Mouse (Mus musculus) G1E (cell line): ENCODE results near the gene Abca14. TPM values are rescaled to one million over a fixed set of nuclear protein-coding genes. Genes with fewer than 3 reads are reported as not detected.

Experiments
- ATAC-seq: 2 replicates; pipeline ENCODE4 v1.8.0; 2016; ENCODE audit warnings: mild to moderate bottlenecking; ENCODE audit not compliant: insufficient number of reproducible peaks, poor library complexity, low FRiP score, severe bottlenecking; ENCODE audit errors: extremely low read depth
- DNase-seq: peaks from one replicate; pipeline ENCODE4 v3.0.0; 2012; ENCODE audit warnings: low spot score
- H3K27me3 ChIP-seq: 2 replicates; pipeline ENCODE4 v1.6.1; 2012; ENCODE audit warnings: mild to moderate bottlenecking, low read length, inconsistent platforms; ENCODE audit not compliant: insufficient read depth
- H3K36me3 ChIP-seq: replicated peaks from 2 replicates; pipeline ENCODE3; 2012; ENCODE audit warnings: mild to moderate bottlenecking, inconsistent platforms
- H3K4me1 ChIP-seq: 2 replicates; pipeline ENCODE4 v1.6.1; 2012; ENCODE audit warnings: low read depth, low read length, inconsistent platforms, mixed read lengths; ENCODE audit not compliant: insufficient read depth
- H3K4me3 ChIP-seq: 2 replicates; pipeline ENCODE4 v1.5.1; 2012; ENCODE audit warnings: low read depth, mild to moderate bottlenecking, inconsistent platforms, low read length, moderate library complexity, mixed read lengths
- H3K9me3 ChIP-seq: replicated peaks from 2 replicates; pipeline ENCODE4 v1.6.1; 2012; ENCODE audit warnings: inconsistent platforms
- CTCF ChIP-seq: IDR thresholded peaks from 2 replicates; pipeline ENCODE4 v1.5.1; 2012; ENCODE audit warnings: low read depth, low read length, inconsistent platforms, mixed read lengths
- GATA1 ChIP-seq: IDR thresholded peaks from 2 replicates; pipeline ENCODE4 v1.6.1; 2012; ENCODE audit warnings: borderline replicate concordance, low read length, inconsistent platforms, mixed read lengths
- GATA2 ChIP-seq: IDR thresholded peaks from 2 replicates; pipeline ENCODE4 v1.6.1; 2012; ENCODE audit warnings: low read depth, low read length, inconsistent platforms, borderline replicate concordance
- POLR2AphosphoS5 ChIP-seq: IDR thresholded peaks from 2 replicates; pipeline ENCODE4 v1.6.1; 2012; ENCODE audit warnings: low read depth, low read length, inconsistent platforms; ENCODE audit not compliant: insufficient replicate concordance
- TAL1 ChIP-seq: conservative IDR thresholded peaks from 2 replicates; pipeline ENCODE4 v1.6.1; 2012; ENCODE audit warnings: low read depth, low read length, inconsistent platforms, mixed read lengths
- polyA plus RNA-seq: library from polyadenylated mRNA; stranded (reverse); fragments of >175 nt; gene quantifications from 2 replicates; pipeline ENCODE4 v1.2.3, GENCODE M21; 2012
- total RNA-seq, 2 experiments: library from RNA; stranded (forward) in 1 of 2; stranded (reverse) in 1 of 2; fragments of 200-1000 nt in 1 of 2; fragments of >200 nt in 1 of 2; fragmentation: Nextera tagmentation in 1 of 2; gene quantifications; 2 replicates each; pipeline ENCODE4 v1.2.3; 2014 to 2017

Abca14 gene
- total and polyA plus RNA-seq, 3 experiments: 1.3 TPM; not detected in 2

DNA sequence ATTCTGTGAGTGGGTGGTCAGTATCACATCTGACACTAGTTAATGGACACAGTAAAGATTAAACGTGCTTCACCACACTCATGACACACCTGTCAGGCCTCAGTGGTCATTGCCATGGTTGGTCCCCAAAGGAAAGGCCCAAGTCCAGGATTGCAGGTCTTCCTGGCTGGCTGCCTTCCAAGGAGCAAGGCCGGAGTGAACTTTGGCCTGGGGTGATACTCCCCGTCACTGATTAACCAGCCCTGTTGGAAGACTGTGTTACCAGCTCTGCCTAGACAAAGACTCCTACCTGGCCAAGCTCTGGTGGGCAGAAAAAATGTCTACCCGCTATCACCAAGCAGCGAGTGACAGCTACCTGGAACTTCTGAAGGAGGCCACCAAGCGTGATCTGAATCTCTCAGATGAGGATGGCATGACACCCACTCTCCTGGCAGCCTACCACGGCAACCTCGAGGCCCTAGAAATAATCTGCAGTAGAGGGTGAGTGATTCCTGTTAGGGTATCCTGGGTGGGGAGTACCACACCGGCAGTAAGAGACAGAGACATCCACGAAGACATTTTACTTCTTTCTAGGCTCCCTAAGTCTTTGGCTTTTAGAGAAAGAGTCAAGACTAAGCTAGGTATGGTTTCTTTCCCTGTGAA lies 30.0 kb upstream of the Abca14 start, which contains the start of gene Anks4b:
Gene Anks4b, plus strand, starts transcription at position 256 of the 642 bp plus-strand sequence.
- no peak within 1 kb of the TSS for H3K4me3 ChIP-seq
- DNase-seq (no peak), ATAC-seq (no peak)
- H3K4me1 ChIP-seq: no peaks in the 10 kb centered on the region
- H3K27me3 ChIP-seq: peaks cover 3% of the 10 kb centered on the region; the same call in 1 of the 2 replicates
- H3K9me3 ChIP-seq: no peaks in the 10 kb centered on the region
- TF ChIP-seq GATA1 (no peak), GATA2 (no peak), CTCF (no peak), POLR2AphosphoS5 (no peak), TAL1 (no peak)
- no peaks in the 10 kb centered on the region for H3K36me3 ChIP-seq

DNA sequence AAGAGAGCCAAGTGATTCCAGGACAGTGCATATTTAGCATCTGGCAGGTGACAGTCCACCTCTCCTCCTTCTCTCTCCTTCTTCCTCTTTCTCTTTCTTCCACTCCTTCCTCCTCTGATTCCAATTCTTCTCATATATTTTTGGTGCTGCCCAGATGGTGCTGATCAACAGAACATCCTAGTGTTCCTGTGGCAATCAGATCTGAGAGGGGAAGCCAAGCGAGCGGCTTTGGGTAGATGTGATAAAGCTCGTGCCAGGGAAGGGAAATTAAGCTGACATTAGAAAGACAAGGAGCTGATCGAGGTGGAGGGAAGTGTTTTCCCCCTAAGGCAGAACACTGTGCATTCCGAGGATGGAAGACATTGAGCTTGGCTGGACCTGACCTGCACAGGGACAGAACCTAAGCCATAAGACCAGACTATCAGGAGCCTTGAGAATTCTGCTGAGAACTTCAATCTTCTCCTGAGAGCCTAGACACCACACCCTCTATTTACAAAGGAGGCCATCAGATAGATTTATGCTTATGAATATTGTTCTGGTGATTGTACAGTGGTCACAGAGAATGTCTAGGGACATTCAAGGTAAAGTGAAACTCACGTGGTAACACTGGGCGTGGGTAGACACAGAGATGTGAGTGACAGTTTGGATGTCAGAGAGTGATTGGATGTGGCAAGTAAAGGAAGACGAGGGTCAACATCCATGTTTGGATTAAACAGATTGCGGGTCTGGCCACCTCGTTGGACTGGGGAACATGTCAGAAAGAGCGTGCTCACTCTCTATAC lies 28.8 kb upstream of the Abca14 start:
- Histone ChIP-seq H3K4me3 (no peak overlapping the region), H3K9me3 (no peaks in the 10 kb centered on the region), H3K36me3 (no peaks in the 10 kb centered on the region), H3K4me1 (no peaks in the 10 kb centered on the region), H3K27me3 (peaks cover 3% of the 10 kb centered on the region; the same call in 1 of the 2 replicates)
- TF ChIP-seq POLR2AphosphoS5: no peak
- DNase-seq (no peak), ATAC-seq (no peak)

DNA sequence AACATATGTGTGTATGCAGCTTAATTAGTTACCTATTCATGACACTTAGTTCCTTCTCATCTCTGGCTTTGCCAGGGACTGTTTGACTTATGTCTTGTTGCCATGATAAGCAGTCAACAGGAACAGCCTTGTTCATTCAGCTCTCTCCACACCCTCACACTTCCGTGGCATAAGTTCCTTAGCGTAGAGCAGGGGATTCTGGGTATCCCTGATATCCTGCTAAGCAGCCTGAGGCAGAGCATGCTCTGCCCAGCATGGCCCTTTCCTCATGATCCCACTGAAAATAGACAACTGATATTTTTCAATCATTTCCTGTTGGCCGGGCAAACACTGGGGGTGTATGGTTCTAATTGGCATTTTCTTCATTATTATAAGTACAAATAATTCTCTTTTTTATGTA lies 26.1 kb upstream of the Abca14 start:
- TF ChIP-seq TAL1: no peak
- no peak for TF ChIP-seq CTCF
- TF ChIP-seq GATA1: no peak
- TF ChIP-seq GATA2: no peak
- TF ChIP-seq POLR2AphosphoS5: no peak
- ATAC-seq: no peak
- Histone ChIP-seq H3K4me1 (no peaks in the 10 kb centered on the region), H3K9me3 (no peaks in the 10 kb centered on the region), H3K27me3 (peaks cover 3% of the 10 kb centered on the region; the same call in 1 of the 2 replicates), H3K4me3 (no peak overlapping the region), H3K36me3 (no peaks in the 10 kb centered on the region)
- DNase-seq: no peak

DNA sequence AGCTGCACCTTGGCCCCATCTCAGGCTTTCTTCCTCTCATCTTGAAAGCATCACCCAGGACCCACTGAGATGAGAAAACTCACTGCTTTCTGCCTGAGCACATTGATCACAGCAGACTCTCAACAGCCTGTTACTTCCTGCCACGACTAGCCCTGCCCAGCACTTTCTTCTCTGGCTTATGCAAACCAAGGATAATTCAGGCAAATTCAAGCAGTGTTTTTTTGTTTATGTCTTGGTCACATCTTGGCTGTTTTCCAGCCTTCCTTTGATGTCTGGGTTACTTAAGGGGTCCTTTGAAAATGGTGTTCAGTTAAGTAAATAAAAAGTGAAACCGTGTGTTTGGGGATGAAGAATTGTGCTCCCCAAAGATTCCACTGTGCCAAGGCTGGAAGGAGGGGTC lies 24.8 kb upstream of the Abca14 start:
- H3K4me3 ChIP-seq: no peak overlapping the region

DNA sequence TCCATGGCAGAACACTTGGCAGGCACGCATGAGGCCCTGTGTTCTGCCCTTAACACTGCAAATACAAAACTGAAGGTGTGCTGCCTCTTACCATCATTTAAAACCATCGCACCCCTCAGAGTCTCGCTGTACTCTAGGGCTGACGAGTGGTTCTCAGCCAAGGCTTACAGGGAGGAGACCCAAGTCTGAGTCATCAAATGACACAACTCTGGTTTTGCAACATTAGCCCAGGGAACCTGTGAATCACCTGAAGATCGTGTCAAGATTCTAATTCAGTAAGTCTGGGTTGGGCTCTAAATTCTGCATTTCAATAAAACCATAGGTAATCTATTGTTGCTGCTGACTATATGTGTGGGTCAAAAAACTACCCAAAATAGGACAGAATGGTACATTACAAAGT lies 23.2 kb upstream of the Abca14 start:
- TF ChIP-seq CTCF: no peak
- no peak for TF ChIP-seq POLR2AphosphoS5
- no peak for TF ChIP-seq GATA1
- TF ChIP-seq GATA2: no peak
- no peak for TF ChIP-seq TAL1
- no peaks in the 10 kb centered on the region for H3K9me3 ChIP-seq
- no peaks in the 10 kb centered on the region for H3K27me3 ChIP-seq
- H3K4me3 ChIP-seq: no peak overlapping the region
- DNase-seq: no peak
- no peak for ATAC-seq
- H3K4me1 ChIP-seq: no peaks in the 10 kb centered on the region
- H3K36me3 ChIP-seq: no peaks in the 10 kb centered on the region

More for the DNA sequence above, 24.8 kb upstream of the Abca14 start:
- Histone ChIP-seq H3K9me3 (no peaks in the 10 kb centered on the region), H3K27me3 (no peaks in the 10 kb centered on the region), H3K36me3 (no peaks in the 10 kb centered on the region), H3K4me1 (no peaks in the 10 kb centered on the region)
- DNase-seq: no peak
- no peak for ATAC-seq
- no peak for TF ChIP-seq GATA1

DNA sequence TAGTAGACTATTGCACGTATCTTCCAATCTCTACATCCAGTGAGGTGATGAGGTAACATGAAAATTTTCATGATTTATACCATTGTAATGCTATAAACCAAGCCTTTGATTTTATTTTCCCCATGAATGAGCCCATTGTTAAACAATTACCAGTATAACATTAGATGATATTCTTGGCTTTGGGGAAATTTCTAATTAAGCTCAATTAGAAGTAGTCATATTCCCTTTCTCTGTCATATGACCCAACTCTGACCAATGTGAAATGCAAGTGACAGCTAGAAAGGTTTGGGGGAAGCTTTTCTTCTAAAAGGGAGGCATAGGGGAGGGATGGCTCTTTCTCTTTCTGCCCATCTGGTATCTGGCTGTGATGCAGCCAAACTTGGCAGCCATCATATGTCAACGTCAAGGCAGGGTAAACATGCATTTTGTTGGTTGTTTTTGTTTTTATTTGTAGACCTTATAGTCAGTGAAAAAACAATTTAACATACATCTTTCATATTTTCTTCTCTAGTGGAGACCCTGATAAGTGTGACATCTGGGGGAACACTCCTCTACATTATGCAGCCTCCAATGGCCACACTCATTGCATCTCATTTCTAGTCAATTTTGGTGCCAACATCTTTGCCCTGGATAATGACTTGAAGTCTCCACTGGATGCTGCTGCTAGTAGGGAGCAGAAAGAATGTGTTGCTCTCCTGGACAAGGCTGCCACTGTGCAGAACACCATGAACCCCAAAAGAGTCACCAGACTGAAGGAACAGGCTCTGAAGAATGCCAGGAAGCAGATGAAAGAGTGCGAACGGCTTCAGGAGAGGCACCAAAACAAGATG lies 22.1 kb upstream of the Abca14 start:
- Histone ChIP-seq H3K4me1 (no peaks in the 10 kb centered on the region), H3K4me3 (no peak overlapping the region), H3K27me3 (no peaks in the 10 kb centered on the region), H3K9me3 (no peaks in the 10 kb centered on the region), H3K36me3 (no peaks in the 10 kb centered on the region)
- TF ChIP-seq CTCF (no peak), GATA1 (no peak), POLR2AphosphoS5 (no peak), GATA2 (no peak), TAL1 (no peak)
- no peak for ATAC-seq
- DNase-seq: no peak
